Mouse (Mus musculus) heart, embryonic 14.5 days (tissue): ENCODE results near the gene Fam241a. TPM values are rescaled to one million over a fixed set of nuclear protein-coding genes. Genes with fewer than 3 reads are reported as not detected.

ENCODE experiments used
- ATAC-seq: fragments of 200-750 bp; cut with Nextera tagmentation; 2 replicates; pipeline ENCODE4 v1.8.0; 2017; ENCODE audit warnings: low read depth, moderate TSS enrichment; ENCODE audit not compliant: insufficient number of reproducible peaks, insufficient read depth, low FRiP score
- H3K27ac ChIP-seq, 2 experiments: fragments of 200-500 bp in 1 of 2; fragments of 300-500 bp in 1 of 2; sonication (generic) in 1 of 2; replicated peaks in 1 of 2; 2 replicates each; pipeline ENCODE4 v1.5.1; 2012 to 2014; ENCODE audit warnings: low read depth in 2 of 2, low read length in 2 of 2, control low read depth in 1 of 2, mild to moderate bottlenecking in 1 of 2, mixed read lengths in 1 of 2; ENCODE audit not compliant: control insufficient read depth in 1 of 2, insufficient read depth in 1 of 2
- H3K27me3 ChIP-seq: fragments of 300-500 bp; sonication (generic); 2 replicates; pipeline ENCODE4 v1.6.1; 2014; ENCODE audit warnings: mild to moderate bottlenecking, low read length, control low read depth; ENCODE audit not compliant: control insufficient read depth, insufficient read depth
- H3K36me3 ChIP-seq: fragments of 300-500 bp; sonication (generic); 2 replicates; pipeline ENCODE4 v1.6.1; 2014; ENCODE audit warnings: mild to moderate bottlenecking, control low read depth, low read length, mixed read lengths; ENCODE audit not compliant: control insufficient read depth, insufficient read depth
- H3K4me1 ChIP-seq, 2 experiments: fragments of 200-500 bp in 1 of 2; fragments of 300-500 bp in 1 of 2; sonication (generic) in 1 of 2; 2 replicates each; pipeline ENCODE4 v1.6.1; 2012 to 2014; ENCODE audit warnings: low read length in 2 of 2, control low read depth in 1 of 2, mixed read lengths in 1 of 2; ENCODE audit not compliant: control insufficient read depth in 2 of 2, insufficient read depth in 2 of 2
- H3K4me2 ChIP-seq: fragments of 300-500 bp; sonication (generic); 2 replicates; pipeline ENCODE4 v1.6.1; 2014; ENCODE audit warnings: mild to moderate bottlenecking, low read length
- H3K4me3 ChIP-seq, 2 experiments: fragments of 200-500 bp in 1 of 2; fragments of 300-500 bp in 1 of 2; sonication (generic) in 1 of 2; 2 replicates each; pipeline ENCODE4 v1.5.1; 2012 to 2014; ENCODE audit warnings: low read length in 2 of 2, mild to moderate bottlenecking in 2 of 2, control low read depth in 1 of 2, low read depth in 1 of 2, moderate library complexity in 1 of 2; ENCODE audit not compliant: control insufficient read depth in 1 of 2, insufficient read depth in 1 of 2
- H3K9ac ChIP-seq: fragments of 300-500 bp; sonication (generic); 2 replicates; pipeline ENCODE4 v1.6.1; 2014; ENCODE audit warnings: mild to moderate bottlenecking, low read length
- H3K9me3 ChIP-seq: fragments of 300-500 bp; sonication (generic); 2 replicates; pipeline ENCODE4 v1.6.1; 2016; ENCODE audit warnings: low read length, control low read depth; ENCODE audit not compliant: control insufficient read depth
- WGBS: fragments of 180-500 bp; shearing (Covaris S2); extraction: QIAGEN DNeasy Blood & Tissue Kit; methylation state at CpG from one replicate; pipeline ENCODE4 v1.1.7; 2014; 5-methylcytosine and 5-hydroxymethylcytosine counted together
- polyA plus RNA-seq: library from polyadenylated mRNA; unstranded; fragments of >200 nt; fragmentation: Nextera tagmentation; extraction: Ambion mirVana; gene quantifications from 2 replicates; pipeline ENCODE4 v1.2.1, GENCODE M21; 2014

Gene Fam241a
- polyA plus RNA-seq, 1 experiment from 2014 or later: 10.2 TPM

DNA sequence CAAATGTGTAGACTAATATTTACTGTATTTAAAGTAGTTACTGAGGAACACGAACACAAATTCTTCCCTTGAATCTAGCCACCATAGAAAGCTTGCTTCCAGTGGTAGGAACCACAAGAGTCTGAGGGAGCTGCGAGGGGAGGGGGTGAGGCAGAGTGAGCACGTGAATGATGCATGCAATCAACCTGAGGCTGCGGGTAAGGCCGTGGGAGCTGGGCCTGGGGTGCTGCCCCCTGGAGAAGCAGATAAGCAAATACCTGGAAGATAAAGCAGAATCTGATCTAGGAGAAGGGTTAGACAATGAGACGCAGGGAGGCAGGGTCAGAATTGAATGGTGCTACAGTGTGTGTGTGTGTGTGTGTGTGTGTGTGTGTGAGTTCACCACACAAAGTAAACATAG lies 65.0 kb downstream of the Fam241a start:
- Histone ChIP-seq H3K27ac (no peak overlapping the region), H3K4me1 (peaks cover 4 to 18% of the 10 kb centered on the region in 2 experiments; a peak in 3 of 4 replicates), H3K36me3 (0 out of 2 replicates have a peak, but pooled peaks cover 6% of the 10 kb centered on the region), H3K27me3 (no peaks in the 10 kb centered on the region), H3K9ac (no peak overlapping the region), H3K4me3 (no peak overlapping the region), H3K4me2 (no peak overlapping the region), H3K9me3 (no peaks in the 10 kb centered on the region)
- 51% methylated on average over 6 of the region's 6 CpGs for WGBS
- no peak for ATAC-seq

DNA sequence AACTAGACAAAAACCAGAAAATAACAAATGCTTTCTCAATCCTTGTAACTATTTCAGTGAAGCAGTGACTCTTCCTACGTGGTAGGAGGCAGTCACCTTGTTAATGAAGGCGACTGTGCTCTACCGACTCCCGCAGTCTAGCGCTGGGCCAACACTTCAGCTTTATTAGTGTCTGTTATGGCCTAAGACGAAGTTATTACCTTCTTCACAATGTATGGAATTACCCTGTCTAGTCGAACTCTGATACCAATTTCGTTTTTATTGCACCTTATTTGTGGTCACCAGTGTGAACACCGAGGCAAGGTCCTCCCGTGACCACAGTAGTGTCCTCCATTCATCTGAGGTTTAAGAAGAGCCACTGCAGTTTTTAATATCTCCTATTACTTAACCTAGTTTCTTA lies 65.9 kb downstream of the Fam241a start:
- 0 out of 2 replicates have a peak, but pooled peaks cover 6% of the 10 kb centered on the region for H3K36me3 ChIP-seq
- no peak overlapping the region for H3K27ac ChIP-seq
- H3K9ac ChIP-seq: no peak overlapping the region
- H3K4me3 ChIP-seq: no peak overlapping the region
- no peak for ATAC-seq
- no peaks in the 10 kb centered on the region for H3K27me3 ChIP-seq
- H3K4me2 ChIP-seq: no peak overlapping the region
- H3K4me1 ChIP-seq: peaks cover 4 to 9% of the 10 kb centered on the region in 2 experiments; a peak in 3 of 4 replicates
- H3K9me3 ChIP-seq: no peaks in the 10 kb centered on the region
- 91% methylated on average over 10 of the region's 10 CpGs for WGBS

DNA sequence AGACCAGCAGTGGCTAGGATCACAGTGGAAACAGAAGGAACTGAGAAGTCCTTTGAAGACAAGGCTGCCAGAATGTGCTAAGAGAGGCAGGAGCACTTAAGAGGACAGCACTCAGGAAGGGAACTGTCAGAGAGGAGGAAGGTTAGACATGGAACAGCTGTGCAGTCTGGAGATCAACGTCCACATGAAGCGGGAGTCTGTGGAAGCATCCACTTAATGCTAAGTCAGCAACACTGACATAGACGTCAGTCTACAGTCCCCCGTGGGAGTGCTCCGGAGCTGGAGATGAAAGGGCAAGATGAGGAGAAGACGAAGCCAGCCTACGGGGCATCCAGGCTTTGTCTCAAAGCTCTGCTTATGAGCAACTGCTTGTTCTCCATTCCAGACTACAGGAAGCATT lies 69.0 kb downstream of the Fam241a start:
- H3K4me1 ChIP-seq: peaks cover 4 to 9% of the 10 kb centered on the region in 2 experiments; a peak in 3 of 4 replicates
- WGBS: 13% methylated on average over 7 of the region's 7 CpGs
- ATAC-seq: no peak
- H3K27ac ChIP-seq: no peak overlapping the region
- no peak overlapping the region for H3K4me3 ChIP-seq
- H3K36me3 ChIP-seq: peaks cover 3% of the 10 kb centered on the region; the same call in 1 of the 2 replicates
- no peak overlapping the region for H3K9ac ChIP-seq
- H3K27me3 ChIP-seq: no peaks in the 10 kb centered on the region
- H3K9me3 ChIP-seq: no peaks in the 10 kb centered on the region
- H3K4me2 ChIP-seq: no peak overlapping the region

DNA sequence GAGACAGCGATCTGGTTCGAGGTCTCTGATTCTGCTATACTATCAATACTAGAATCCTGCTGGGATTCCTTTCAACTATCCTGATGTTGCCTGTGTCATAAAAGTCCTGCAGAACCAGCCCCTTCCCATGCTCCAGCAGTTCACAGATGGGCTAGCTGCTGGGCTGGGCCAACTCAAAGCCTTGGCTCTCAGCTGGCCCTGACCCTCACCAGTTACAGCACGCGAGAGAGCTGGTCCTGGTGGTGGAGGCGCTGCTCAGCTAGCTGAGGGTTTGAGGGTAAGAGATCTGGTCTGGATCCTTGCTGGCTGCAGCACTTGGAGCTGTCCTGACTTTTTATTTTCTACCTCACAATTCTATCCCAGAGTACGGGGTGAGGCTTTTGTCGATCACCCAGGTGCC lies 69.6 kb downstream of the Fam241a start:
- 76% methylated on average over 7 of the region's 7 CpGs for WGBS
- peaks cover 5% of the 10 kb centered on the region; the same call in 1 of the 2 replicates for H3K36me3 ChIP-seq
- H3K27ac ChIP-seq: no peak overlapping the region
- no peaks in the 10 kb centered on the region for H3K9me3 ChIP-seq
- no peak for ATAC-seq
- H3K9ac ChIP-seq: no peak overlapping the region
- H3K4me2 ChIP-seq: no peak overlapping the region
- H3K4me1 ChIP-seq: peaks cover 4 to 9% of the 10 kb centered on the region in 2 experiments; a peak in 3 of 4 replicates
- no peak overlapping the region for H3K4me3 ChIP-seq
- no peaks in the 10 kb centered on the region for H3K27me3 ChIP-seq

DNA sequence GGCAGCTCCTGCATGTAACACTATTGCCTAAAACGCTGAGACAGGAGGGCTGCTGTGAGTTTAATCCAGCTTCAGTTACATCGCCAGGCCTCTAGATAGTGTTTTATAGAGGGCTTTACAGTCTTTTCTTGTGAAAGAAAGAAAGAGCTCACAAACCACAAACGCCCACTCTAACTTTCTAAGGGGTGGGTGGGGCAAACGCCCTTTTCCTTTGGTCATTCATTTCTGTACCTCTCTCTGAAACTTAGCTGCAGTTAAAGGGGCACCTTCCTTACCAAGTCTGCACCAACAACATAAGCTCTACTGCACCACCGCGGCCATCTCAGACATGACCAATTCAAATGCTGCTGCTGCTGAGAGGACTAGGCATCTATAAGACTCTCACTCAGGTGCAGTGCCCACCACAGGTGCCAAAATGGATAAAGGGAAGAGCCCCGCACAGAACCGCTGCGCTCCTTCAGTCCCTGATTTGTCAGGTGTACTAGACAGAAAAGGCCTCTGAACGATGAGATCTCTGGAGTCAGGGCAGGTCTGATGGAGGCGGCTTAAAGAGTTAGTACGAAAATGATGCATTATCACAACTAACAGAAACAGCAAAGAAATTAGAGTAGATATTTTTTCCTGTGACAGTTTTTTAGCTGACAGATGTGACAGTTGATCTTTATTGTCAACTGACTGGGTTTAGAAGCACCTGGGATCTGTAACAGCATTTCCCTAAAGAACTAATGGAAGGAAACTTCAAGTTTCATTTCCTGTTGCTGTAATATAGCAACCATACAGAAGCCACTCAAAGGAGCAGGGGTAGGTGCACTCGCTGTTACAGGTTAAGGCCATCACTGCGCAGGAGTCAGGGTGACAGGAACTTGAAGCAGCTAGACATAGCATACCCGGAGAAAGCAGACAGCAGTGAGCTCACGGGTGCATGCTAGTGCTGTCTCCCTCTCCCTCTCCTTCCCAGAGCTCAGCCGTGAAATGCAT lies 71.9 kb downstream of the Fam241a start:
- no peaks in the 10 kb centered on the region for H3K9me3 ChIP-seq
- H3K27ac ChIP-seq: no peak overlapping the region
- no peak overlapping the region for H3K4me3 ChIP-seq
- no peak for ATAC-seq
- peaks cover 17% of the 10 kb centered on the region for H3K36me3 ChIP-seq
- peaks cover 4 to 9% of the 10 kb centered on the region in 2 experiments; a peak in 3 of 4 replicates for H3K4me1 ChIP-seq
- 82% methylated on average over 17 of the region's 17 CpGs for WGBS
- no peaks in the 10 kb centered on the region for H3K27me3 ChIP-seq
- H3K4me2 ChIP-seq: no peak overlapping the region
- H3K9ac ChIP-seq: no peak overlapping the region

DNA sequence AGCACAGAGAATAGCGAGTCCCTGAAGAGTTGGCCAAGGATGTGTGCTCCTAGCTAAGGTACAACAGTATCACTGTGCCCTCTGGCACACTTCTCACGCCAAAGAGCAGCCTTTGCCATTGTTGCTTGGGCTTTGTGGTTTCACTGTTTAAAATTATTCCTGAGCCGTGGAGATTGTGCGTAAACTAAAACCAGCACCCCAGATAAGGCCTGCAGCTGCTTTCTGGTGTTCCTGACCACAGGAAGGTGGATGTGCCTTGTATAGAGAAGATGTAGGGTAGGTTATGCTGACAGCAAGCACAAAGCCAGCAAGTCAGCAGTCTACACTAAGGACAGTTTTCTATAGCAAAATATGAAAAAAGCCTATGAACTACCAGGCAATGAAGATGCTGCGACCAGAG lies 74.9 kb downstream of the Fam241a start:
- Histone ChIP-seq H3K36me3 (peaks cover 30% of the 10 kb centered on the region), H3K4me2 (no peak overlapping the region), H3K9me3 (no peaks in the 10 kb centered on the region), H3K9ac (no peak overlapping the region), H3K27ac (no peak overlapping the region), H3K4me3 (no peak overlapping the region), H3K4me1 (0 out of 4 replicates have a peak, but pooled peaks cover 0 to under 1% of the 10 kb centered on the region in 2 experiments), H3K27me3 (no peaks in the 10 kb centered on the region)
- WGBS: 81% methylated on average over 5 of the region's 5 CpGs
- no peak for ATAC-seq

DNA sequence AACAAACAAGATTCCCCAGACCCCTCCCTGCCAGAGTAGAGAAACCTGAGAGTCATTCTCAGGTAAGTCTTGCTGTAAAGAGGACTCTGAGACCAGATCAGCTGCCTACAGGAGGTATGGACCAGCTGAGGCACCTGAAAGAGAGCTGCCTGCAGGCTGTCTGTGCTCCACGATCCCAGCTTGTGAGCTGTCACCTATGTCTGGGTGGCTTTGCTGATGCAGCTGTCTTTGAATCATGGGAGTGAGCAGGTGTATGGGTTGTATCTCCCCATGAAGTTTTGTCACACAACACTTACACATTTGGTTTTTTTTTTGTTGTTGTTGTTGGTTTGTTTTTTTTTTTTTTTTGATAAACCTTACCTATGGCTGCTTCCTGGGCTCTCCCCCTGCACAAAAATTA lies 75.7 kb downstream of the Fam241a start:
- Histone ChIP-seq H3K27me3 (no peaks in the 10 kb centered on the region), H3K4me3 (no peak overlapping the region), H3K27ac (no peak overlapping the region), H3K4me1 (no peaks in the 10 kb centered on the region), H3K4me2 (no peak overlapping the region), H3K9me3 (no peaks in the 10 kb centered on the region), H3K9ac (no peak overlapping the region), H3K36me3 (peaks cover 32% of the 10 kb centered on the region)
- no peak for ATAC-seq
- 85% methylated on average over 1 of the region's 1 CpGs for WGBS
